Mouse (Mus musculus) CD4-positive naive resting alpha-beta T cell, adult 57 days (primary cell): Measurements from ENCODE around the gene Nebl. TPM values are rescaled to one million over a fixed set of nuclear protein-coding genes. Genes with fewer than 3 reads are reported as not detected.

Source experiments
- total RNA-seq: library from RNA; stranded (reverse); gene quantifications from one replicate; pipeline ENCODE4 v1.2.4, GENCODE M21; 2023

Nebl gene
- total RNA-seq, result 21.0 TPM

GRCm38 (mm10) chr2:17730957-17731830 is at the start of gene Nebl:
Nebl (minus strand) TSS chr2:17731464.

